ENCODE assay signal across 9 mouse cellular contexts in the genomic region with DNA sequence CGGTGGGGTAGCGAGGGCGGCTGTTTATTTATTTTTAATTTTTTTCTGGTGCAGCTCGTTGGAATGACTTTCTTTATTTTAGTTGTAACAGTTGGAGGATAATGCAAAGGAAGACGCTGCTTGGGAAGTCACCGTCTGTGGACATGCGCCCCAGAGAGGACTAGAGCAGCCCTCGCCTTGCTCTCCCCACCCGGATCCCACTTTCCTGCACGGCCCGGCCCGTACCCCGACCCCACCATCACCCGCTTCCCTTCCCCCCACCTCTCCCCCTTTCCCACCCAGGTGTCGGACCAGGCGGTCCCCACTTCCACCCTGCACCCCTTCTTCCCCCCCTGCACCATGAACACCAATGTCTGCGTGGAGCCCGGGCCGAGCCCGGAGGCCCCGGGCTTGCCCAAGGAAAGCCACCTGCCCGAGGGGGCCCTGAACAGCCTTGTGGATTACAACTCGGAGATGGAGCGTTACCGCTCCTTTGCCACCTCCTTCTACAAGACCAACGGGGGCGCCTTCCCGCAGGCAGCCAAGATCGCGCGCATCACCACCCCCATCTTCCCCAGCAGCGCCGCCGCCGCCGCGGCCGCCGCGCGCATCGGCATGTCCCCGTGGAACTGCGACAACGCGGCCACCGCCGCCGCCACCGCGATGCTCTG. TPM values are rescaled to one million over a fixed set of nuclear protein-coding genes. Genes with fewer than 3 reads are reported as not detected.
A peak's percentile ranks its signal among the peaks of the same experiment; 100 is the strongest.
DNase-seq lines count a peak whose midpoint lies in the region; ATAC-seq and TF ChIP-seq lines count a peak whose summit lies in the region.
"Had no signal": no experiment of that assay in that cellular context is flagged by ENCODE, and none has a peak within 500 bp of the region (broad histone marks: within the 10 kb centered on the region; RNA-seq: fewer than 3 reads in every experiment).

No protein-coding gene starts in this region.

- H3K4me3 ChIP-seq in kidney, adult 2 months (ENCODE audit: insufficient read depth, low read depth, low read length): peak overlapping the region; percentile 64
- peak overlapping the region; percentile 80 for H3K4me3 ChIP-seq in limb, embryonic 12.5 days (replicated peaks)
- peak overlapping the region; percentile 59 for H3K4me3 ChIP-seq in midbrain, embryonic 16.5 days (ENCODE audit: low read depth, low read length)
- peak overlapping the region; percentile 78 for H3K4me3 ChIP-seq in testis, adult 2 months (ENCODE audit: control insufficient read depth, low read depth, low read length)

- H3K27me3 ChIP-seq in kidney, adult 2 months (replicated peaks; ENCODE audit: control insufficient read depth, insufficient read depth, low read length): no peaks in the 10 kb centered on the region; the same call in none of the 2 replicates
- no peaks in the 10 kb centered on the region for H3K27me3 ChIP-seq in limb, embryonic 12.5 days
- H3K27me3 ChIP-seq in midbrain, embryonic 16.5 days (ENCODE audit: control insufficient read depth, insufficient read depth, low read depth, low read length): no peaks in the 10 kb centered on the region
- H3K27me3 ChIP-seq in testis, adult 2 months (ENCODE audit: control insufficient read depth, insufficient read depth, low read length): peaks cover 14% of the 10 kb centered on the region

- 1% methylated on average over 51 of the region's 51 CpGs for WGBS in kidney, adult 2 months
- 2% methylated on average over 39 of the region's 51 CpGs for WGBS in limb, embryonic 12.5 days
- WGBS in midbrain, embryonic 16.5 days: under 1% methylated on average over 24 of the region's 51 CpGs

- H3K9me3 ChIP-seq in limb, embryonic 12.5 days: no peaks in the 10 kb centered on the region
- H3K9me3 ChIP-seq in midbrain, embryonic 16.5 days (replicated peaks; ENCODE audit: control insufficient read depth, low read length, poor library complexity, severe bottlenecking): no peaks in the 10 kb centered on the region

- 0 out of 2 replicates have a peak, but pooled peaks have one; percentile 20 for ATAC-seq in limb, embryonic 12.5 days (ENCODE audit: insufficient number of reproducible peaks, insufficient read depth, low FRiP score, low TSS enrichment, low read depth)
- peak; percentile 34 for ATAC-seq in midbrain, embryonic 16.5 days

- no peaks in the 10 kb centered on the region for H3K36me3 ChIP-seq in kidney, adult 2 months (ENCODE audit: control insufficient read depth, insufficient read depth, low read length)
- no peaks in the 10 kb centered on the region for H3K36me3 ChIP-seq in limb, embryonic 12.5 days
- peaks cover 4% of the 10 kb centered on the region; the same call in 1 of the 2 replicates for H3K36me3 ChIP-seq in midbrain, embryonic 16.5 days (ENCODE audit: control insufficient read depth, insufficient read depth, low read length)
- H3K36me3 ChIP-seq in testis, adult 2 months (ENCODE audit: control insufficient read depth, insufficient read depth, low read length): no peaks in the 10 kb centered on the region

- H3K4me1 ChIP-seq in kidney, adult 2 months (ENCODE audit: control insufficient read depth, insufficient read depth, low read length): no peaks in the 10 kb centered on the region; the same call in 1 of the 2 replicates
- peaks cover 21% of the 10 kb centered on the region for H3K4me1 ChIP-seq in limb, embryonic 12.5 days (replicated peaks)
- H3K4me1 ChIP-seq in midbrain, embryonic 16.5 days (ENCODE audit: control insufficient read depth, insufficient read depth, low read length): peaks cover 28% of the 10 kb centered on the region
- peaks cover 14% of the 10 kb centered on the region for H3K4me1 ChIP-seq in testis, adult 2 months (ENCODE audit: control insufficient read depth, insufficient read depth, low read length)

- TF ChIP-seq POLR2A in kidney, adult 2 months (IDR thresholded peaks at IDR 0.05; ENCODE audit: low read depth, low read length): no peak
- TF ChIP-seq POLR2A in testis, adult 2 months (IDR thresholded peaks at IDR 0.05; ENCODE audit: control insufficient read depth, low read depth, low read length): no peak

- peak overlapping the region; percentile 90 for H3K9ac ChIP-seq in limb, embryonic 12.5 days (replicated peaks)
- H3K9ac ChIP-seq in midbrain, embryonic 16.5 days (ENCODE audit: low read depth, low read length): peak overlapping the region; percentile 81

- TF ChIP-seq CTCF in kidney, adult 2 months (conservative IDR thresholded peaks at IDR 0.05; ENCODE audit: insufficient read depth, insufficient read length, low read depth, low read length): no peak
- TF ChIP-seq CTCF in testis, adult 2 months (IDR thresholded peaks at IDR 0.05; ENCODE audit: control insufficient read depth, insufficient read depth, insufficient replicate concordance, low read depth, low read length): no peak

- no peak overlapping the region for H3K27ac ChIP-seq in kidney, adult 2 months (ENCODE audit: insufficient read depth, low read depth, low read length)
- peak overlapping the region; percentile 97 for H3K27ac ChIP-seq in limb, embryonic 12.5 days
- H3K27ac ChIP-seq in midbrain, embryonic 16.5 days (ENCODE audit: low read length): peak overlapping the region; percentile 98
- no peak overlapping the region for H3K27ac ChIP-seq in testis, adult 2 months (ENCODE audit: control insufficient read depth, insufficient read depth, low read depth, low read length)

- peak overlapping the region; percentile 85 for H3K4me2 ChIP-seq in limb, embryonic 12.5 days
- H3K4me2 ChIP-seq in midbrain, embryonic 16.5 days (ENCODE audit: low read length): peak overlapping the region; percentile 55

- peak; percentile 17 to 24 for DNase-seq in lung, adult 18-20 months
- DNase-seq in lung, postnatal 25 days (ENCODE audit: low spot score): no peak
- peak; percentile 74 for DNase-seq in embryo, embryonic 11 days
- peak; percentile 51 to 67 for DNase-seq in heart, adult 18-20 months
- peak; percentile 19 for DNase-seq in kidney, adult 2 months

RNA-seq across cellular contexts. Expression of a gene that starts 3.2 kb away (rescaled TPM):
- total RNA-seq in heart, adult 18-20 months (2021): 1 to 10 TPM; 2.4 to 3.6 TPM
- 0.15 and 0.25 TPM in 2 replicates for polyA plus RNA-seq in kidney, adult 2 months (2012; rRNA removed)
- polyA plus RNA-seq in limb, embryonic 12.5 days (2016; fragmentation: Nextera tagmentation; extraction: Ambion mirVana): 6.4 and 7.1 TPM in 2 replicates
- 43.6 and 45.6 TPM in 2 replicates for polyA plus RNA-seq in midbrain, embryonic 16.5 days (2015; fragmentation: Nextera tagmentation; extraction: Ambion mirVana)
- polyA plus RNA-seq in testis, adult 2 months (2012; rRNA removed): 0.09 and 0.24 TPM in 2 replicates
- total RNA-seq: MEL had no signal

Comparison
In these comparisons a context has a peak if more than half of its experiments do, and no peak if none do; other contexts are left out.
1. H3K27ac ChIP-seq: peak in limb, embryonic 12.5 days (single experiment) and midbrain, embryonic 16.5 days (single experiment); none in kidney, adult 2 months (single experiment) and testis, adult 2 months (single experiment).
2. Peak in every context shown above with its lines, with median percentiles within 50 percentile points of each other: H3K4me3 ChIP-seq.